Mouse (Mus musculus): ENCODE data around the gene Gm21897. TPM values are rescaled to one million over a fixed set of nuclear protein-coding genes. Genes with fewer than 3 reads are reported as not detected.
A peak's percentile ranks its signal among the peaks of the same experiment; 100 is the strongest.
"Not testable (repeated sequence)": the region's sequence is repeated elsewhere in the genome, so short reads cannot be mapped to it uniquely, and the experiment has no call there.

The Gm21897 gene
- total RNA-seq (2021): not detected
- long read RNA-seq, experiment 1: 0 reads
- long read RNA-seq, experiment 2: 0 reads

DNA sequence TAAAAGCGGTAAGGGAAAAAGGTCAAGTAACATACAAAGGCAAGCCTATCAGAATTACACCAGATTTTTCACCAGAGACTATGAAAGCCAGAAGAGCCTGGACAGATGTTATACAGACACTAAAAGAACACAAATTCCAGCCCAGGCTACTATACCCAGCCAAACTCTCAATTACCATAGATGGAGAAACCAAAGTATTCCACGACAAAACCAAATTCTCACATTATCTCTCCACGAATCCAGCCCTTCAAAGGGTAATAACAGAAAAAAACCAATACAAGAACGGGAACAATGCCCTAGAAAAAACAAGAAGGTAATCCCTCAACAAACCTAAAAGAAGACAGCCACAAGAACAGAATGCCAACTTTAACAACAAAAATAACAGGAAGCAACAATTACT is at the start of gene Gm21897:
TSS of gene Gm21897 (plus strand) at position 301 of the 400 bp plus-strand sequence.
- DNase-seq (ENCODE audit: low spot score in 2 of 2): not testable (repeated sequence)

DNA sequence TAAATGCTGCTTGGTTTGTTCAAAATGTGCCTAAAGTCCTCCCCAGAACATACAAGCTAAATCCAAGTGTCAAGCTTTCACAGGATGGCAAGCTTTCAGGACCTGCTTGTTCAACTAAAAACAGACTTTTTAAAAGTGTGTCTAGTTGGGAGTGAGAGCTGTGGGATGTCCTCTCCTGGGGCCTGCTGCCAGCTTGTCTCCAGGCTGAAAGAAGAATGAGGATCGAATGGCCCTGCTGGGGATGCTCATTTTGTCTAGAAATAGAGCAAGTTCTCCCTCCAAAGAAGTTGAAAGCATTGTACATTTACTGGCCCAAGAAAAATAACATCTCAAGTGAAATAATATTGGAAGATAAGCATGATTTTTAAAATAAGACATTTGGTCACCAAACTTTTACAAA is 45.0 kb upstream of the Gm21897 start:
- no peak for DNase-seq (ENCODE audit: low spot score in 2 of 2)

DNA sequence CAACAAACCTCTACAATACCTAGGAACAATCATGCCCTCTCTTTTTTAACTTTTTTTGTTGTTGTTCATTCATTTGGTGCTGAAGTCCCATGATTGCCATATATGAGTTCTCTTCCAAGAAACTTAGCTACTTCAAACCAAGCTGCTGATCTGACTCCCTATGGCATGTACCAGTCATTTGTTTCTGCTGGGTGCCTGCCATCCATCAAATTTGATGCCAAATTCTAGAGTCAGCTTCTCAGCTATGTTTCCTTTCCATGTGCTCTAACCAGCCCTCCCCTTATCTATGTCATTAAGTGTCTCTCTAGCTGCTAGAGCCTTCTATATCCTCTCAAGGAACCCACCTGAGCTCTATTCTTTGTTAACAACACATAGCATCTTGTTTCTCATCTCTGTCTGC is 39.8 kb upstream of the Gm21897 start:
- no peak for DNase-seq (ENCODE audit: low spot score in 2 of 2)

DNA sequence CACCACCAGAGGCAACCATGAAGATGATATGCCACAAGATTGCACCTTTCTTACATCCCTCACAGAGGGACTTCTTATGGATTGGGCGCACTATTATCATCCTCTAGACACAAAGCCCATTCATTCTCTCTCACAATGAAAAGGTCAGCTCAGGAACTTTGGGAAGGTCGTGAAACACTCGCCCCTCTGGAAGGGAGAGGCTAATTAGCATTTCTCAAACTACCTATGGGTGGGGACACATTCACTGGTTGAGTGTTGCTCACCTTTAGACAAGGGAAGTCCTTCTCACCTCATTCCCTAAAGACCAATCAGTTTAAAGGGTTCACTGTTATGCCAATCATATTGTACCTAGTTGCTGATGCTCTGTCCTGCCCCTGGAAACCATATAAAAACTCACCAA is 24.2 kb upstream of the Gm21897 start:
- no peak for DNase-seq (ENCODE audit: low spot score in 2 of 2)

DNA sequence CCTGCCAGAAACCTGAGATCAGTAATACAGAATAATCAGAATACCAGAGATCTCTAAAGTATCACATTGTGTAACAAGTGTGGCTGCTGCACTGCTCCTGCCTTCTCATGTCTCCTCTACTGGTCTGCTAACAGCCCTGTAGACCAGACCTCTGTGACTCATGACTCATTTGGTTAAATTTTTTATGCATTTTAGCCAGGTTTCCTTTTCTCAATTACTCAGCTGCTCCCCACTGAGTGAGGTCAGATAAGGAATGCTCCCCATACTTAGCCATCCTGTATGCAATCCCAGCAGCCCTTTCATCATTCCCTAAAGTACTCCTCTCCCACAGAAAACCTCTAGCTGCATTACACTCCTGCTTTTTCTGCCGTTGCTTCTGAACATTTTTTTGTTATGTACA is 23.0 kb upstream of the Gm21897 start:
- DNase-seq (ENCODE audit: low spot score in 2 of 2): no peak

DNA sequence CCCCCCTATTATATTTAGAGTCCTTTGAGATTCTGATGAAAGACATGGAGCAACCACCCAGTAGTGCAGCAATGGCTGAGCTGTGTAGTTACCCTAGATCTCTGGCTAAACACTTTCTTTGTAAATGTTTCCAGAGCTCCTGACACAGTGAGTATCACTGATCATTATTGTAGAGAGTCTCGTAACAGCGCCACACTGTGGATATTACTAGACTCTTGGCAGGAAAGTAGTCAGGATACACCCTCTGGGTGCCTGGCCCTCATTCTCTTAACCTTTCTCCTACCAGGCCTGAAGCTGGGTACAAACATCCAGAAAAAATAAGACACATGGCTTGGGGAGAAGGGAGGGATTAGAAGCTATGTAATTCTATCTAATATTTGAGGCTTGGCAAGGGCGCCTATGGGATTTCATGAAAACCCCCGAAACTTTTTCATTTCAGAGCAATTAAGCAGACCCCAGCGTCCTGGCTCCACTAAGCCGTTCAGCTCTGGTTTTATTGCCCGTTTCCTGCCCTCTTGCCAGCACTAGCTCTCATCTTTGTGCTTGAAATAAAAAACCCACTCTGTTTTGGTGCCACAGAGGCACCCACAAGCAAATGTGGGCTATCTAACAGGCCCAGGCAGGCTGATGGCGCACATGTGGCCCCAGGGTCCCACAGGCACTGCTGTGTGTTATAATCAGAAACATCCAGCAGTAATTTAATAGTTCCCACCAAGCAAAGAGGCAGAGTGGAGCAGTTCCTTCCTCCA is 22.2 kb upstream of the Gm21897 start:
- peak; percentile 3 to 28 for DNase-seq (ENCODE audit: low spot score in 2 of 2)

DNA sequence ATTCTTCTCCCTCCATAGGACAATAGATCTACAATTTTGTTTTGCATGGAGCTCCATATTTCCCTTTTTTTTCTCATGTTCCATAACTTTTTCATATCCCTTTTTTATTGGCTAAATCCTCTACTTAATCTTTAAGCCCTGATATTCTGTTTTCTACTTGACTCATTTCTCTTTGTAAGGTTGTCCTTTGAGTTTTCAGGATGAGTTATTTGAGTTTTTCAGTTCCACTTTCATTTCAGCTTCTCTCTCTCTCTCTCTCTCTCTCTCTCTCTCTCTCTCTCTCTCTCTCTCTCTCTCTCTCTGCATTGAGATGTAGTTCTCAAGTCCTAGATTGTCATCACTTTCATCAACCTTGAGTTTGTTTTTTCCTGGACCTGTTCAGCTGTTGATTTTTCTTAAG is 17.3 kb downstream of the Gm21897 start:
- no peak for DNase-seq (ENCODE audit: low spot score in 2 of 2)

DNA sequence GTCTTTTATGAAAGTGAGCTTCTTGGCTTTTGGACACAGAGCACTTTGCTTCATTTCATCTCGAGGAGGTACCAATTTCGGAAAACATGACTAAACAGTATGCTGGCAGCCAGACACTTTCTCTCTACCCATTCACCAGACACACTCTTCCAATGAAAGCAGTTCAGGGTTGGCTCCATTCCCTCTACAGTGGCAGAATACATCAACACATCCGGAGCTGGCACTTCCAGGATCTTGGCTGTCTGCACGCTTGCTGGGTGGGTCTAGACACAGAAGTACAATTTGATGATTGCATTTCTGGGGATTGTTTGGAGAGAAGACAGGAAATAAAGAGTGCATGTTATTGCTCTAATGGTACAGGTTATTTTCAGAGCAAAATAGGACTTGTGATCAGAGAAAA is 21.8 kb downstream of the Gm21897 start:
- no peak for DNase-seq (ENCODE audit: low spot score in 2 of 2)

DNA sequence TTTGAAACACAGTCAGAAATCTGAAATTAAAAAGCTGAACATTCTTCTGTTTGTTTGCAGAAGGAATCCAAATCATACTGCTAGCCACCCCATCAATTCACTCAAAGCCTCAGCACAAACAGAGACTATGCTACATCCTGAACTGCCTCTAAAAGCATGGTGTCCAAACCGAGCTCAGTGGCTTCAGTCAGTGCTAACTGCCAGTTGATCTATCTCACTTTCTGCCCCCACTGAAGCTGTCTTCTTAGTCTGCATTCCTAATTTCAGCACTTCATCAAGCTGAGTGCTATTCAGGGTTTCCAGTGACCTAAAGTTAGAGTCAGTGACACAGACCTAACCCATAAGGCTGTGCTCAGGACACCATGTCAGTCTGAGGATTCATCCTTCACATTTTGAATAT is 28.8 kb downstream of the Gm21897 start:
- DNase-seq (ENCODE audit: low spot score in 2 of 2): no peak

DNA sequence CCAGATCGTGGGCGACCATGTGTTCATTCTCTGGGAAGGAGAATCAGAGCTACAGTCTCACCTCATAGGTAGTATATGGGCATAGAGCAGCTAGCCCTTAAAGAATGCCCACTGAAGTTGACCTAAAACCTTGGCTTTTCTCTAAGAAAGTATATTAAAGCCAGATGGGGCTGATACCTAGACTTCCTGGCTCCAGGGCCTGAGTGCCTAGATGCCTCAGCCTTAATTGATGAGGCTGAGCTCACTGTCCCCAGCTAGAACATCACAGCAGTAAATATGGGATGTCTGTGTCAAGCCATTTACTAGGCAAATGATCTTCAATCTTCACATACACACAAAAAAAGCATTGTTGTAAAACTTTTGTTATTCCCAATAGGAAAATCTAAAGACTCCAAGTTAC is 32.1 kb downstream of the Gm21897 start:
- no peak for DNase-seq (ENCODE audit: low spot score in 2 of 2)

DNA sequence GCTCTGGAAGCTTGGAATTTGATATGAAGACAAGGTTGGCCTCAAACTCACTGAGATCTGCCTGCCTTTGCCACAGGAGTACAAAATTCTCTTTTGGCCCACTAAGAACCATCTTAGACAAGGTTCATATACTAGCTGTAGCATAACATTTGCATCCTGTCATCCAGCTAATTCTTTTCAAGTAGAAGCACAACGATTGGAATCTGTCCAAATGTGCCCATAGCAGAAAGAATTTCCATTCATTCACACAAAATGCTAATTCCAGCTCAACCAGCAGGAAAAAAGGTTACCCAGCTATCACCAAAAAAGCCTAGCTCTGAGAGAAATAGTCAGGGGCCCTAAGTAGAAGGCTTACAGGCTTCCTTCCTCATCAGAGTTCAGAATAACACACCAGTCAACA is 34.0 kb downstream of the Gm21897 start:
- no peak for DNase-seq (ENCODE audit: low spot score in 2 of 2)

DNA sequence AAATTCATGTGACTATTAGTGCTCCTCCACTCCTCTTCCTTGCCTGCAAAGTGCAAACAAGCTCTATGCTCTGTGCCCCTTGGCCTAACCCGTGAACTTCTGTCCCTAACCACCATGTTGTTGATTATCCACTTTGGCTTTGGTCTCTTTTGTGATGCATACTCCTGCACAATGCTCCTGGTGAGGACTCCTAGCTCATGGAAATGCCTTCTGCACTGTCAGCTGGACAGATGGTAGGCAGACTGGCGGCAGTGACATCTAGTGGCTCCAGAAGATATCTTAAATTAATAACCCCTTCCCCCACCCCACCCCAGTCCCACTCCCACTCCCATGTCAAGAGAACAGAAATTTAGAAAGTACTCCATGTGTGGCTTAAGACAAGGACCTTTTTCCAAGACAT is 35.1 kb downstream of the Gm21897 start:
- DNase-seq (ENCODE audit: low spot score in 2 of 2): no peak

DNA sequence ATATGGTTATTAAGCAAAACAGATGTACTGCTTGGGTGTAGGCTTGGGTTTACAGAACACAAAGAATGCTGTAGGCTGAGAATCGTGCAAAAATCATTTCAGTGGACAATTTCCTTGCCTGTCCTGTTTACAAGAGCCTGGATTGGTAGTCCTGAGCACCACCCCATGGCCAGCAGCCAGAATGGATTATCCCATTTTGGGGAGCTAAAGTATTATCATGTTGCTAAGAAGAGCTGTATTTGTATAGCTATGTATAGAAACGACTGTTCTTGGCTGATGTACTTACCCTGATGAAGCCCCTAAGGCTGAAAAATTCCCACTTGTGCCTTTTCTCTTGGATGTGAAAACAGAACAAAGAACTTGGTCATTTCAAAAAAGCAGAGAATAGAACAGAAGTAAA is 37.6 kb downstream of the Gm21897 start:
- no peak for DNase-seq (ENCODE audit: low spot score in 2 of 2)

DNA sequence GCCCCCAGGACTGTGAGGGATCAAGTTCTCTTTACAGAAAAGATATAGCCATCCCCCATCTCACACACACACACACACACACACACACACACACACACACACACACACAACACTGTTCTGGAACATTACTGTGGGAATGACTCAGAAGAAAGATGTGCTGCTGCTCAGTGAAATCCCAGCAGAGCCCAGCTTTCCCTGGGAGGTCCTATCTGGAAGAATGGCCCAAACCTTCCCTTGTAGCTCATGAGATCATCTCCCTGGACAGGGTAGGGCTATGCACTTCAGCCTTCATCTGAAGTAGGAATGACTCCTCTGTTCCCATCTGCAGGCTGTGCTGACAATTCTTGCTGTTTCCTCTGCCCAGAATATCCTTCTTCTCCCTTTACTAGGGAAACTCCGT is 38.1 kb downstream of the Gm21897 start:
- no peak for DNase-seq (ENCODE audit: low spot score in 2 of 2)

DNA sequence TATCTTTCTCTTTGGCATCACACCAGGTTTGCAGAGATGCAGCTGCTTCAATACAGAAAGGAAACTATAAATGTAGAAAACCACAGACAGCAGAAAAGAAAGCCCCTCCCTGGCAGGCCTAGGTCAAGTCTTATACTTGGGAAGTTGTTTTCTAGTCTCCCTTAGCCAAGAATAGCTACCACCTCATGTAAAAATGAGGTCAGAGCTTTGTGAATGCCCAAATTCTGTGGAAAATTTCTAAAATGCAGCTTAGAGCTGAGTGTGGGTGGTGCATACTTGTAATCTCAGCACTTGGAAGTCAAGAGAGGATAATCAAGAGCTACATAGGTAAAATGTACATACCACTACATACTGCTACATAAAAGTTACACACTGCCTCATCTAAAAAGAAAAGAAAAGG is 40.5 kb downstream of the Gm21897 start:
- no peak for DNase-seq (ENCODE audit: low spot score in 2 of 2)

DNA sequence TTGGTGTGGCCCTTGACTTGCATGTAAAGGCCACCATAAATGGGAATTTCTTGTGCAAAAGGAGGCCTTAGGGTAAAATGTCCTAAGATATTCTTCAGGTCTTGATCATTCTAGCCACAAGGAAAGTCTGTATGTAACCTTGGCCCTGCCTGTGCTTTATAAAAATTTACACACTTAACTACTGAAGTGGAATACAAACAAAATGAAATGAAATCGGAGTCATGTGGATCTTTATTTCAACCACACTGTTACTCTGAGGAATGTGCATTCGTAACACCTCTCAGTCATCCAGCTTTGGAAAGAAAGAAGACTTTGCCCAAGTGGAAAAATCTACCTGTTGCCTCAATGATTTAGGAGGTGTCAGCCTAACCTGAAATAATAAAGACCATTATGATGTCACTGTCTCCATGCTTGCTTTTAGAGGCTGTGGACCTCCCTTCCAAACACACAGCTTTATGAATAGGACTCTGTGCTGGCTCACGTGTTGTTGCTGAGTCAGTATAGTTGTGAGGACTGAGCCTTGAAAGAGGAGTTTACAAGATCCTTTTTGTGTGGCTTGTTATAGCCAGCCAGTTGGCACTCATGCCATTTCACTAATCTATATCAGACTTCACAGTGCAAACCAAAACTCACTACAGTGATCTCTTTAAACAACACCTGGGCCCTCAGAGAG is 42.0 kb downstream of the Gm21897 start:
- no peak for DNase-seq (ENCODE audit: low spot score in 2 of 2)

DNA sequence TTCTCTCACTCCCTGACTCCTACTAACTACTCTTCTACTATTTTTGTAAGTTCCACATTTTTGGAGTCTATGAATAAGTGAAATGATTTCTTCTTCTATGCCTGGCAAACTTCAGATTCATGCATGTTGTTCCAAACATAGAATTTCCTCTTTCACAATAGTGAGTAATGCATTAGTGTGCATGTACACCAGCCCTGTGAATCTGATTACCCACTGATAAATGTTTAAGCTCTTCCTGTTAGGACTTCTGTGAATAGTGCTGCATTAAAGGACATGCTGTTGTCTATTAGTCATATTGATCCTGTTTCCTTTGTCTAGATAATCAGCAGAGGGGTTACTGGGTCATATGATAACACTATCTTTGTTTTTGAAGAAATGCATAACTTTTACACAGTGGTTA is 43.6 kb downstream of the Gm21897 start:
- DNase-seq (ENCODE audit: low spot score in 2 of 2): no peak
